Mouse (Mus musculus) midbrain, embryonic 15.5 days (tissue): ENCODE measurements around the gene Sart3. TPM values are rescaled to one million over a fixed set of nuclear protein-coding genes. Genes with fewer than 3 reads are reported as not detected.
"Not testable (repeated sequence)": the region's sequence is repeated elsewhere in the genome, so short reads cannot be mapped to it uniquely, and the experiment has no call there.

ENCODE experiments used
- ATAC-seq: fragments of 200-750 bp; cut with Nextera tagmentation; replicated peaks from 2 replicates; pipeline ENCODE4 v1.8.0; 2017; ENCODE audit warnings: moderate TSS enrichment
- H3K27ac ChIP-seq: fragments of 300-500 bp; sonication (generic); 2 replicates; pipeline ENCODE4 v1.5.1; 2015; ENCODE audit warnings: mild to moderate bottlenecking, inconsistent platforms
- H3K27me3 ChIP-seq: fragments of 300-500 bp; sonication (generic); replicated peaks from 2 replicates; pipeline ENCODE4 v1.6.1; 2015; ENCODE audit warnings: inconsistent platforms
- H3K36me3 ChIP-seq: fragments of 300-500 bp; sonication (generic); replicated peaks from 2 replicates; pipeline ENCODE4 v1.6.1; 2015; ENCODE audit warnings: inconsistent platforms
- H3K4me1 ChIP-seq: fragments of 300-500 bp; sonication (generic); 2 replicates; pipeline ENCODE4 v1.6.1; 2015; ENCODE audit warnings: inconsistent platforms
- H3K4me2 ChIP-seq: fragments of 300-500 bp; sonication (generic); 2 replicates; pipeline ENCODE4 v1.6.1; 2015; ENCODE audit warnings: inconsistent platforms, mild to moderate bottlenecking, moderate library complexity
- H3K4me3 ChIP-seq: fragments of 300-500 bp; sonication (generic); 2 replicates; pipeline ENCODE4 v1.5.1; 2015; ENCODE audit warnings: mild to moderate bottlenecking, inconsistent platforms
- H3K9ac ChIP-seq: fragments of 300-500 bp; sonication (generic); 2 replicates; pipeline ENCODE4 v1.6.1; 2015; ENCODE audit warnings: mild to moderate bottlenecking, inconsistent platforms
- H3K9me3 ChIP-seq: fragments of 300-500 bp; sonication (generic); 2 replicates; pipeline ENCODE4 v1.6.1; 2016; ENCODE audit warnings: inconsistent platforms
- WGBS: fragments of 180-500 bp; shearing (Covaris S2); methylation state at CpG from one replicate; pipeline ENCODE4 v1.1.7; 2015; ENCODE audit warnings: mixed read lengths; 5-methylcytosine and 5-hydroxymethylcytosine counted together
- polyA plus RNA-seq: library from polyadenylated mRNA; unstranded; fragments of >200 nt; fragmentation: Nextera tagmentation; extraction: Ambion mirVana; gene quantifications from 2 replicates; pipeline ENCODE4 v1.2.1, GENCODE M21; 2015

Sart3 gene
- polyA plus RNA-seq, 1 experiment from 2014 or later: 57.5 TPM

DNA sequence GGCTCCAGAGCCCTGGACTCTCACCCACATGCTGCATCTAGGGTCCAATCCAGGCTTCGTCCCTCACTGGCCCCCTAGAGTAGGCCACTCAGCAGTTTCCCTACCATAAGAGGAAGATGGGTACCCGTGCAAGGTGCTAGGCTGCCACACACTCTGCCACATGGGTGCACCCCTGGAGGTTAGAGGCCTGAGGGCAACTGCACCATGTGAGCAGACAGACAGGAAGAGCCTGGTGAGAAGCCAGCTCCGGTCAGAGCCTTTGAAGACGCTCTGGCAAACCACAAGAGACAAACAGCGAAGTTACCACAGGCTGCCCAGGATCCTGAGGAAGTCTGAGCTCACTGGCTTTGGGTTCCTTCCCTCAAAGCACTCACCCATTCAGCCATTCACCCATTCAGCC, 14.7 kb upstream of the Sart3 start:
- H3K27ac ChIP-seq: no peak overlapping the region
- H3K36me3 ChIP-seq: no peaks in the 10 kb centered on the region
- H3K27me3 ChIP-seq: peaks cover 14% of the 10 kb centered on the region
- 80% methylated on average over 5 of the region's 5 CpGs for WGBS
- H3K9me3 ChIP-seq: no peaks in the 10 kb centered on the region
- ATAC-seq: no peak
- no peak overlapping the region for H3K4me3 ChIP-seq
- no peak overlapping the region for H3K9ac ChIP-seq
- H3K4me2 ChIP-seq: no peak overlapping the region
- no peaks in the 10 kb centered on the region for H3K4me1 ChIP-seq

DNA sequence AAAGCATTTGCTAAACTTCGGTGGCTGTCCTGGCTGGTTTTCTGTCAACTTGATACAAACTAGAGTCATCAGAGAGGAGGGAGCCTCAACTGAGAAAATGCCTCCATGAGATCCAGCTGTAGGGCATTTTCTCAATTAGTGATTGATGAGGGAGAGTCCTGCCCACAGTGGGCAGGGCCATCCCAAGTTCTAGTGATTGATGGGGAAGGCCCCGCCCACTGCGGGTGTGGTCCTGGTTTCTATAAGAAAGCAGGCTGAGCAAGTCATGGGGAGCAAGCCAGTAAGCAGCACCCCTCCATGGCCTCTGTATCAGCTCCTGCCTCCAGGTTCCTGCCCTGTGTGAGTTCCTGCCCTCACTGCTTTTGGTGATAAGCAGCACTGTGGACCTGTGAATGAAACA, 11.8 kb upstream of the Sart3 start:
- H3K9me3 ChIP-seq, H3K9ac ChIP-seq, H3K27ac ChIP-seq, H3K4me1 ChIP-seq, H3K4me2 ChIP-seq, H3K4me3 ChIP-seq, ATAC-seq, H3K36me3 ChIP-seq: not testable (repeated sequence)
- H3K27me3 ChIP-seq: peaks cover 14% of the 10 kb centered on the region
- WGBS: 37% methylated on average over 3 of the region's 3 CpGs

DNA sequence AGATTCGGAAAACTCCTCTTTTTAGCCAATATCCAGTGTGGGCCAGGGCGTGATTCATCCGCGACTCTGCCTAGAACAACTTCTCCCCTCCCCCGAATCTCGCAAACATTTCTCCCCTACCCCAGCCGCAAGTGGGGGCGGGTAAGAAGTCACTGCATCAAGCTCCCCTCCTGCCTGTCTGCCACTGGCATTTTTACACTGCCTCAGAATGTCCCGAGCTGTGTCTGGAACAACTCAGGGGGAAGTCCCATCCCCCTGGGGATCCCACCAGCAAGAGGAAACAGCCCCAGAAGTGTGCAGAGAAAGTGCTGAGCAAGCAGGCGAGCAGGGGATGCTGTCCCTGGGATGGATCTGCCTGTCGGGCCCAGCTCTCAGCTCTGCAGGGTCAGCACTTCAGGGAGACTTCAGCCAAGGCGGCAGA, 11.3 kb upstream of the Sart3 start:
- H3K27ac ChIP-seq: no peak overlapping the region
- no peak overlapping the region for H3K4me3 ChIP-seq
- H3K36me3 ChIP-seq: no peaks in the 10 kb centered on the region
- no peaks in the 10 kb centered on the region for H3K4me1 ChIP-seq
- no peaks in the 10 kb centered on the region for H3K9me3 ChIP-seq
- no peak overlapping the region for H3K9ac ChIP-seq
- 21% methylated on average over 12 of the region's 12 CpGs for WGBS
- peaks cover 14% of the 10 kb centered on the region for H3K27me3 ChIP-seq
- ATAC-seq: no peak
- H3K4me2 ChIP-seq: no peak overlapping the region

DNA sequence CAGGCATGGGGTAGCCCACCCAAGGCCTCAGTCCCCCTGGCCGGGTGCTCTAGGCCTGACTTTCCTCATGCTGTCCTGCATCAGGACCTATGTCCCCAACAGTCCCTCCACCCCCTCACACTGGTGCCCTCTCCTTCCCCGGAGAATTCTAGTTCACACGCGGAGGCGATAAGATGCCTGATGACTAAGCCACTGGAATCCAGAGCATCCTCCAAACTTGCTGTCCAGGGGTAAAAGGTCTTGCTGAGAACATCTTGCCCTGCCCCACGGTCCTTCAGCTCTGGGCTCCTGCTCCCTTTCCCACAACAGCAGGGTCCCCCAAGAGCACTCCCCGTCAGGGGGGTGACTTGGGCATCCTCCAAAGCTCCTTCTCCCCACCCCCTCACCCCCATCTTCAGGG, 10.3 kb upstream of the Sart3 start:
- Histone ChIP-seq H3K4me1 (no peaks in the 10 kb centered on the region), H3K27me3 (peaks cover 14% of the 10 kb centered on the region), H3K27ac (no peak overlapping the region), H3K9ac (no peak overlapping the region), H3K9me3 (no peaks in the 10 kb centered on the region), H3K4me3 (no peak overlapping the region), H3K4me2 (no peak overlapping the region), H3K36me3 (no peaks in the 10 kb centered on the region)
- no peak for ATAC-seq
- 87% methylated on average over 7 of the region's 7 CpGs for WGBS

DNA sequence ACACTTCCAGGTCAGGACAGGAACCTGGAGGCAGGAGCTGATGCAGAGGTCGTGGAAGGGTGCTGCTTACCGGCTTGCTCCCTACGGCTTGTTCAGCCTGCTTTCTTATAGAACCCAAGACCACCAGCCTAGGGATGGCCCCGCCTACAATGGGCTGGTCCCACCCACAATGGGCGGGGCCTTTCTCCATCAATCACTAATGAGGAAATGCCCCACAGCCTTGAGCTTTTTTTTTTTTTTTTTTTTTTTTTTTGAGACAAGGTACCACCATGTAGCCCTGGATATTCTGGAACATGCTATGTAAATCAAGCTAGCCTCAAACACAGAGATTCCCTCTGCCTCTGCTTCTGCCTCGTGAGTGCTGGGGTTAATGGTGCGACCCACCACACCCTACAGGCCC, 9.6 kb upstream of the Sart3 start:
- no peak overlapping the region for H3K27ac ChIP-seq
- H3K4me3 ChIP-seq: no peak overlapping the region
- no peaks in the 10 kb centered on the region for H3K4me1 ChIP-seq
- no peak overlapping the region for H3K9ac ChIP-seq
- H3K27me3 ChIP-seq: peaks cover 14% of the 10 kb centered on the region
- no peak for ATAC-seq
- H3K36me3 ChIP-seq: peaks cover 3% of the 10 kb centered on the region; the same call in 1 of the 2 replicates
- H3K9me3 ChIP-seq: no peaks in the 10 kb centered on the region
- H3K4me2 ChIP-seq: no peak overlapping the region
- 78% methylated on average over 7 of the region's 7 CpGs for WGBS

DNA sequence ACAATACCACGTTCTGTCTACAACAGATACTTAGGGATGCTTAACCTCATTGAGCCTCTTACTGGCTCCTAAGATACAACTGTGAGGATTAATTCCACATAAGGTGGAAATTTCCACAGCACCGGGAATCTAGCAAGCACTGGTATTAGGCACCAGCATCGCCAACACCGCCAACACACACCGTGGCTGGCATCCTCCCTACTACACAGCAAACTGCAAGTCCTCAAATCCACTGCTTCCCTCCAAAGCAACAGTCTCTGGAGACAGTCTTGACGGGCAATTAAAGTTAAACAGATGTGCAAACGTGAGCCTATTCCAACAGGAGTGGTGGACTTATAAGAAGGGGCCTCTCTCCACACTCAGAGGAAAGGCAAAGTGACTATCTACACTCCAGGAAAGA, 8.9 kb upstream of the Sart3 start:
- Histone ChIP-seq H3K36me3 (peaks cover 6% of the 10 kb centered on the region; the same call in 1 of the 2 replicates), H3K9ac (no peak overlapping the region), H3K27me3 (peaks cover 14% of the 10 kb centered on the region), H3K27ac (no peak overlapping the region), H3K4me1 (no peaks in the 10 kb centered on the region), H3K9me3 (no peaks in the 10 kb centered on the region), H3K4me2 (no peak overlapping the region), H3K4me3 (no peak overlapping the region)
- ATAC-seq: no peak
- WGBS: 83% methylated on average over 7 of the region's 7 CpGs

DNA sequence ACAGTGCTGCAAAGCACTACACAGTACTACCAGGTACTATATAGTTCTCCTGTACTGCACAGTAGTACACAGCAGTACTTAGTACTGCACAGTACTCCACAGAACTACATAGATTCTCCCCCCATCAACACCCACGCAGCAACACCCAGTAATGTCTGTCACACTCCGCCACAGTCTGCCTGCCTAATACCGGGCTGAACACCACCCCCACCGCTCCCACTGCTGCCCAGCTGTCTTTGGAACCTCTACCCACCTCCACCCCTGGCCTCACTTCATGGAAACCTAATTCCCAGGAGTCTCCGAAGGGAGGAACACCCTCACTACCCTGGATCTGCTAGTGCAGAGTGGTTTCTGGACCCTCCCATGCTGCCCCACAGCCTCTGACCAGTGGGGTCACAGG, 8.5 kb upstream of the Sart3 start:
- Histone ChIP-seq H3K4me1 (no peaks in the 10 kb centered on the region), H3K9ac (no peak overlapping the region), H3K9me3 (no peaks in the 10 kb centered on the region), H3K27me3 (peaks cover 14% of the 10 kb centered on the region), H3K36me3 (peaks cover 11% of the 10 kb centered on the region), H3K4me2 (no peak overlapping the region), H3K27ac (no peak overlapping the region), H3K4me3 (no peak overlapping the region)
- ATAC-seq: no peak
- 88% methylated on average over 5 of the region's 5 CpGs for WGBS

DNA sequence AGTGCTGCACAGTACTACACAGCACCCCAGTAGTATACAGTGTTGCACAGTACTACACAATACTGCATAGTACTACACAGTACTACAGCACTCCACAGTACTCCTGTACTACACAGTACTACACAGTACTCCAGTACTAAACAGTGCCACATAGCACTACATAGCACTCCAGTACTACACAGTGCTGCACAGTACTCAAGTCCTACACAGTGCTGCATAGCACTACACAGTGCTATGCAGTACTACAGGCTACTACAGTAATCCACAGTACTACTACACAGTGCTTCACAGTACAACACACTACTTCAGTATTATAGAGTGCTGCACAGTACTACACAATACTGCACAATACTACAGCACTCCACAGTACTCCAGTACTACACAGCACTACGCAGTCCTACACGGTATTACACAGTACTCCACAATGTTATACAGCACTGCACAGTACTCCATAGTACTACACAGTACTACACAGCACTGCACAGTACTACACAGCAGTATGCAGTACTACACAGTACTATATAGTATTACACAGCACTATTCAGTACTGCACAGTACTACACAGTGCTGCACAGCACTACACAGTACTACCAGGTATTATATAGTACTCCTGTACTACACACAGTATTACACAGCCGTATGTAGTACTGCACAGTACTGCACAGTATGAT, 7.9 kb upstream of the Sart3 start:
- H3K4me3 ChIP-seq: no peak overlapping the region
- no peak overlapping the region for H3K27ac ChIP-seq
- no peaks in the 10 kb centered on the region for H3K9me3 ChIP-seq
- WGBS: 96% methylated on average over 3 of the region's 3 CpGs
- H3K27me3 ChIP-seq: peaks cover 14% of the 10 kb centered on the region
- no peak overlapping the region for H3K9ac ChIP-seq
- H3K4me2 ChIP-seq: no peak overlapping the region
- peaks cover 15% of the 10 kb centered on the region for H3K36me3 ChIP-seq
- H3K4me1 ChIP-seq: no peaks in the 10 kb centered on the region
- ATAC-seq: 0 out of 2 replicates have a peak, but pooled peaks have one; percentile 58

DNA sequence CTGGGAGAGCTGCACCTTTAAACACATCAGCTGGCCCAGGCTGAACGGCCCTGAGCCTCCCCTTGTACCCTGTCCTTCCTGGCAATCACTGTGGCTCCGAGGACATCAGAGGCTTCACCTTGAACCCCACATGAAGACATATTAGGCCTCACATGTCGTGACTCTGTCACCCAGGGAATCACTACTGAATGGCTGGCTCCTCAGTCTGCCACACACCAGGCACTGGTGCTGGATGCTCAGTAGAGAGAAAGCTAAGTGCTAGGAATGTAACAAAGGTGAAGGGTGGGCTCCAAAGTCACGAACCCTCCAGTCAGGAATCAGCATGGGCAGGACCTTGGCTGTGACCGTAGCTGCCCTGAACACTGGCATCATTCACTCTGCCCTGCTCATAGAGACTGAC, 7.3 kb upstream of the Sart3 start:
- H3K4me2 ChIP-seq: no peak overlapping the region
- H3K36me3 ChIP-seq: peaks cover 21% of the 10 kb centered on the region
- WGBS: 82% methylated on average over 5 of the region's 5 CpGs
- H3K4me1 ChIP-seq: no peaks in the 10 kb centered on the region
- H3K9ac ChIP-seq: no peak overlapping the region
- H3K27me3 ChIP-seq: peaks cover 11% of the 10 kb centered on the region
- no peak overlapping the region for H3K4me3 ChIP-seq
- ATAC-seq: no peak
- no peak overlapping the region for H3K27ac ChIP-seq
- no peaks in the 10 kb centered on the region for H3K9me3 ChIP-seq

DNA sequence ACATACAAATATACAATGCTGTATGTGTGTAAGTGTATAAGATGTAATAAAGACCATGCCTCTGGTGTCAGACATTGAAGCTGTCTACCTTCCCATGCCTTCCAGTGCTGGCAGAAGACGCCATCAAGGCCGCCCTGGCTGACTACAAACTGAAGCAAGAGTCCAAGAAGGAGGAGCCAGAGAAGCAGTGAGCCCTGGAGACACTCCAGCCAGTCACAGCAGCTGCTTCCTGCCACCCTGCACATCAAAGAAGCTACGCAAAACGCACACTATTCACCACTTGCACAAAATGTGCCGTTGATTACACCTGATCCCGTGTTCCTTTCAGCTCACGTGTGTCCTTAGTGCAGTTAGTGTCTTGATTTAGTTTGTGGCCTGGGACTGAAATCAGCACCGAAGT, 5.4 kb upstream of the Sart3 start:
- not testable (repeated sequence) for H3K4me2 ChIP-seq, H3K4me3 ChIP-seq, H3K27me3 ChIP-seq, H3K27ac ChIP-seq, H3K9ac ChIP-seq, ATAC-seq, H3K9me3 ChIP-seq
- Histone ChIP-seq H3K36me3 (peaks cover 22% of the 10 kb centered on the region), H3K4me1 (peaks cover 11% of the 10 kb centered on the region)
- 94% methylated on average over 8 of the region's 8 CpGs for WGBS

DNA sequence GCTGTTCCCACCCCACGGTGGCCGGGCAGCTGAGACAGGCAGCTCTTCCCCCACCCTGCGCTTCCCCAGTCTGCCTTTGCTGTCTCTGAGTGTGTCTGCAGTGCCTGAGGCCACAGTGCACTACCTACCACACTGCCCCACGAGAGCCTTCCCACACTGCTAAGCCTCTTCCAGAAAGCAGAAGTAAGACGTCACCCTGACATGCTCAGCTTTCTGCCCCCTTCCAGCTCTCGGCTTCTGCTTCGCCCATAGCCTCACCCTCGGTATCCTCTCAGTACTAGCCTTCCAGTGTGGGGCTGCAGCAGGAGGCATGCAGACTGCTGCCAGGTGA, 4.6 kb upstream of the Sart3 start:
- no peaks in the 10 kb centered on the region for H3K9me3 ChIP-seq
- no peak overlapping the region for H3K4me2 ChIP-seq
- peaks cover 22% of the 10 kb centered on the region for H3K36me3 ChIP-seq
- no peaks in the 10 kb centered on the region for H3K27me3 ChIP-seq
- no peak for ATAC-seq
- peaks cover 11% of the 10 kb centered on the region for H3K4me1 ChIP-seq
- no peak overlapping the region for H3K4me3 ChIP-seq
- no peak overlapping the region for H3K9ac ChIP-seq
- WGBS: 84% methylated on average over 8 of the region's 8 CpGs
- no peak overlapping the region for H3K27ac ChIP-seq

DNA sequence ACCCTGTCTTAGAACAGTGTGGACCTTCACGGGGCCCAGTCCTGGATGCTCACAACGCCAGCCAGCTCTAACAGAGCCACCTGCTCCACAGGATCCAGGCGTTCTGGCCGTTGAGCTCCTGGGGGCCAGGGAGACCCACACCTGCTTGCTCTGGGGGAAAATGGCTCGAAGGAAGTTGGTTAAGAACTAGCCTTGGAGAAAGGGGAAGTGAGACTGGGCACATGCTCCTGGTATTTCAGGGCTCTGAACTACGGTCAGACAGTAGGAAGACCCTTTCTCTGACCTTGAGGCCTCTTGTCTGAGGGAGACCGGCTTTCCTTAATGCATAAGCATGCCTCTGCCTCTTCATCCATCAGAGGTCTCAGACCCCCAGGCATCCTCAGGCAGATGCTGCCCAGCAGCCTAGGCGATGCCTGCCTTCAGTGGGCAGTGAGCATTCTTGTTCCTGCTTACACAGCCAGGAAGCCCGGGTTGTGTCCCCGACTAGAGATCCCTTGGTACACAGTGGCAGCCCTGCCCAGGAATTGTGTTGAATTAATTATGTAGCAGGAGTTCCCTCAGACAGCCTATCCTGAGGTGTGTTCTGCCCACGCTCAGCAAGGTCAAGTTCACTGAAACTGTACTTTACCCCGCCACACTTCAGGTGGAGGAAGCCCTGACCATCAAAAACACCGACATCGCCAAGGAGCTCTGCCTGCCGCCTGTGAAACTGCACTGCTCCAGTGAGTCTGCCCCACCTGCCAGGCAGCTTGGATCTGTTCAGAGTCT, 4.0 kb upstream of the Sart3 start:
- Histone ChIP-seq H3K36me3 (peaks cover 22% of the 10 kb centered on the region), H3K4me3 (no peak overlapping the region), H3K9ac (no peak overlapping the region), H3K27ac (no peak overlapping the region), H3K9me3 (no peaks in the 10 kb centered on the region), H3K27me3 (no peaks in the 10 kb centered on the region), H3K4me2 (no peak overlapping the region), H3K4me1 (peaks cover 11% of the 10 kb centered on the region)
- ATAC-seq: no peak
- WGBS: 92% methylated on average over 15 of the region's 15 CpGs

DNA sequence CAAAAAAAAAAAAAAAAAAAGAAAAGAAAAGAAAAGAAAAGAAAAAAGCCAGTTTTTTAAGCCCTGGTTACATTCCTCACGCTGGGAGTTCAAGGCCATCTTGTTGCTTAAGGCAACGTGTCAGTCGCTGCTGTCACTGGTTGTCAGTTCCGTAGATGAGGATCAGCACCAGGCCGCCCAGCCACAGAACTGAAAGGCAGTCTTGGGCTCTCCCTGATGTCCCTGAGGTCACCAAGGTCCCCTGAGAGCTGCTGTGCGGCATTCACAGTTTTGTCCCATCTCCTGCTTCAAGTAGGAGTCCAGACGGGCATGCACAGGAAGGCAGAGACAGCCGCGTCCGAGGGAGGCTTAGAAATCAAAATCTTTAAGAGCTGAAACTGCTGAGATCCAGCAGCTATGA, 3.3 kb upstream of the Sart3 start:
- Histone ChIP-seq H3K4me2 (no peak overlapping the region), H3K9me3 (no peaks in the 10 kb centered on the region), H3K36me3 (peaks cover 22% of the 10 kb centered on the region), H3K27me3 (no peaks in the 10 kb centered on the region), H3K4me3 (no peak overlapping the region), H3K4me1 (peaks cover 13% of the 10 kb centered on the region), H3K27ac (no peak overlapping the region), H3K9ac (no peak overlapping the region)
- ATAC-seq: no peak
- 92% methylated on average over 10 of the region's 10 CpGs for WGBS
